Mouse (Mus musculus): ENCODE measurements around the gene Rab29.
A peak's percentile ranks its signal among the peaks of the same experiment; 100 is the strongest.
"Not testable (repeated sequence)": the region's sequence is repeated elsewhere in the genome, so short reads cannot be mapped to it uniquely, and the experiment has no call there.

The Rab29 gene

DNA sequence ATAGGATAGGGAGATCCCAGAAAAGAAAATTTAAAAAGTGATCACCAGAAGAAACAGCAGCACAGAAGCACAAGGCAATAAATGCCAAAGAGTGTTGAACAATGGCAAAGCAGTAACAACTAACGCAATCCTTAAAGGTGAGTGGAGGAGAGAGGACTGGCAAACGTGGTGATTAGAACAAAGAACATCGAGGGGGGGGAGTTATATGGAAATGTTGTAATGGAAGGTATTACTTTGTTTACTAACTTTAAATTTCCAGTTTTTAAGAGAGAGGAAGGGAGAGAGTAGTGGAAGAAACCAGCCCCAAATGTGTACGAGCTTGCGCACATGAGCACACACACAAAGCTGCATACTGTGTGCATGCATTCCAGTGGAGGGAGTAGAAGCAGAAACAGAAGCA is 1.4 kb upstream of the Rab29 start:
- no peak for DNase-seq (ENCODE audit: low spot score)

DNA sequence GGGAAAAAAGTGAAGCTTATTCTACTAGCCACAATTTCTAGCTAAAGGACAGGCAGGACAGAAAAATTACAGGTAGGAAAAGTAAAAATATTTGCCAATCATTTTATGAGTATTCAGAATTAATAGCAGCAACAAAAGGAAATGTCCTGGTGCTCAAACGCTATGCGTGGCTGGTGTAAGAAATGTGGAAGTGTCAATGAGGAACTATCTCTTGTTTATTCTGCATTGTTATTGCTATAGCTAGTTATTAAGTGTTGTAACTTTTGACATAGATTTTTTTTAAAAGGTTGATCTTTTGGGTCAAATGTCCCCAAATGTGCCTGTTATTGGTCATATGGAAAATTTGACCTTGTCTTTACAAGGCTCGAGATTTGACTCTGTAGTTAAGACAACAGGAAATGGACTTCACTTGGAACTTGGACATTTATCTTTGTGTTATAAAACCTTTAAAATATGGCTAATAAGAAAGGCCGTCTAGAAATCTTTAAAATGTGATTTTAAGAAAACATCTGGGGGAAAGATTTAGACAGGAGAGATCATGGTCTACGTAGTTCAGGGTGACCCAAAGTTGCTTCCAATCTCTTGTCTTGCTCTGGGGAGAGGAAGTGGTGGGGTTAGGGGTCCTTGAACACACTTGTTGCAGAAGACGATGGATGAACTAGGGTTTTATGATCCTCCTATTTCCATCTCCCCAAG is 572 bp upstream of the Rab29 start:
- no peak for DNase-seq (ENCODE audit: low spot score)

DNA sequence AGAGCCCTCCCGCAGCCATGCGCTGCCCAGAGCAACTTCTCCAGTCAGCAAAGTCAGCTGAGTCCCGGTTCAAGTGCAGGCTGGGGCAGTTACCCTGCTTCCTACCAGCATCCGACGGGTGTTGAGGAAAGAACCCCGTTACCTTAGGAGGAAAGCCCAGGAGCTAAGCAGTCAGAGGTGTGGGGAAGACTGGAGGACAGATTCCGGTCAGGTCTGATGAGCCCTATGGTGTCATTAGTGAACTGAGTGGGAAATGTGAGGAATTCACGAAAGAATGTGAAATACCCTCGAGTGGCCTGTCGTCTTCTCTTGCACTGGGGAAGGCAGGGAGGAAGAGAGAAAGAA is 894 bp downstream of the Rab29 start:
- DNase-seq (ENCODE audit: low spot score) = no peak

DNA sequence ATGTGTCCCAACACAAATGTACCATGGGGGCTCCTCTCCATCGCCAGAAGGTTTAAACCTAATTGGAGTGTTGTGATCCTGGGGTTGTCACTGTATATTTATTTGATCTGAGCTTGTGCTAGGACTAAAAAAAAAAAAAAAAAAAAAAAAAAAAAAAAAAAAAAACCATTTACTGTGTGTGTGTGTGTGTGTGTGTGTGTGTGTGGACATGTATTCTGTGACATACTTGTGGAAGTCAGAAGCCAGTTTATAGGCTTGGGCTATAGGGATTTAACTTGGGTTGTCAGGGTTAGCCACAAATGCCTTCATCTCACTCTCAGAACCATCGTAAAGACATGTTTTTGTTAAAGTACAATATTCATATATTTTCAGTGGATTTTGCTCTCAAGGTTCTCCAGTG is 2.5 kb downstream of the Rab29 start:
- DNase-seq (ENCODE audit: low spot score) = no peak

DNA sequence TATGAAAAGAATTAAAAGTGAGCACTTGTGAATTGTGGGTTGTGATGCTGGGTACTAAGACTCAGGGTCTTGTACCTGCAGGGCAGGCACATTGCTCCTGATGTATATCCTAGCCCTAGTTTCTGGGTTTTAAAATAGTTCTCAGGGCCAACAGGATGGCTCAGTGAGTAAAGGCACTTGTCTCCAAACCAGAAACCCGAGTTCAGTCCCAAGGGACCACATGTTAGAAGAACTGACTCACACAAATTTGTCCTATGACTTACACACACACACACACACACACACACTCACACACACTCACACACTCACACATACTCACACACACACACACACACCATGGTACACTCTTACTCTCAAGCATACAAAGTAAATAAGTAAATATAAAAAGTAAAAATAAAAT is 5.8 kb downstream of the Rab29 start:
- DNase-seq (ENCODE audit: low spot score) = no peak

DNA sequence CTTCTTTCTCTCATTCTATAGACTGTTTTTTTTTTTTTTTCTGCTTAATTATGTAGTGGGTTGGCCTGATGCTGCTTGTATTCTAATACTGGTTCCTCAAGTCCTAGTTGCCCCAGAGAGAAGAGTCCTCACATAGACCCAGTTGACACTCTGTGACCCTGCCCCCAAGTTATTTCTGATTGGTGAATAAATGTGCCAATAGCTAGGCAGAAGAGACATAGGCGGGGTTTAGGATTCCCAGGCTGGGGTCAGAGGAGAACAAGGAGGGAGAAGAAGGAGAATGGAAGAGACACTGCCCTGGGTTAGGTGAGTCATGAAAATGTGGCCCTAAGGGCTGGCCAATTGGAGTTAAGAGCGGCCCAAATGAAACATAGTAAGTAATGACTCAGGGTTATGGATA is 12.8 kb downstream of the Rab29 start:
- no peak for DNase-seq (ENCODE audit: low spot score)

DNA sequence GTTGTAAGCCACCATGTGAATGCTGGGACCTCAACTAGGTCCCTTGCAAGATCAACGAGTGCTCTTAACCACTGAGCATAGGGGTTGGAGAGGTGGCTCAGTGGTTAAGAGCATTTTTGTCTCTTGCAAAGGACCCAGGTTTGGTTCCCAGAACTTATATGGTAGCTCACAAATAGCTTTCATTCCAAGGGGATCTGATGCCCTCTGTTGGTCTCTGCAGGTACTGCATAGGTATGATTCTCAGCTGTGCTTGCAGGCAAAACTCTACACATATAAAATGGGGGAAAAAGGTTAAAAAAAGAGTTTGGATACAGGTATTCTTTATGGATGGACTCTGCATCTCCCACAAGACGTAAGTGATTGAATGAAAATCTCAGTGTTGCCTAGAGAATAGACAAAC is 15.8 kb downstream of the Rab29 start:
- DNase-seq (ENCODE audit: low spot score) = no peak

DNA sequence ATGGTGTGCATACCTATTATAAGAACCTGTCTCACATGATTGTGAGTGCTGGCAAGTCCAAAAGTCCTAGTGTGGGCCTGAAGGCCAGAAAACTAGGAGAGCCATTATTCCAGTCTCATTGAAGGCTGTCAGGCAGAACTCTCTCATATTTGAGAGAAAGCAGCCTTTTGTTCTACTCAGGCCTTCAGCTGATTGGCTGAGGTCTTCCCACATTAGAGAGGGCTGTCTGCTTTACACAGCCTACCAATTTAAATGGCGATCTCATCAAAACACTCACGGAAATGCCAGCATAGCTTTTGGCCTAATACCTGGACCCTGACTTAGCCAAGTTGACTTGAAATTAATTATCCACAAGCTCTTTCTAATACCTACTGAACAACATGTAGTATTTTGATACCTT is 19.1 kb downstream of the Rab29 start:
- no peak for DNase-seq (ENCODE audit: low spot score)

DNA sequence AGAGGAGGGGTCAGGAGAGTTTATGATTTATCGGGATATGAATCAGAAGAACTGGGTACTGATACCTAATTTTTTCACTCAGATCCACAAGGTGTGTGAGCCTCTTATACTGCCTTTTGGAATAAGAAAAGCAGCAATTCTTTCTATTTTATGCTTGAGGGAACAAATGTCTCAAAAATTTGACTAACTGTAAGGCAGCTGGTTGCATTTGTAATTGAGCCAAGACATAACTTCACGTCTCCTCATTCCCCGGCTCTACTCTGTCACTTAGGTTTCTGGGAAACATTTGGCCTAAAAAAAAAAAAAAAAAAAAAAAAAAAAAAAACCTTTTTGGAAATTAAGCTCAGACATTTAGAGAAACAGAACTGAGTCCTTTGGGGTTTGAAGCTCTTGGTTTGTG is 19.6 kb downstream of the Rab29 start:
- no peak for DNase-seq (ENCODE audit: low spot score)

DNA sequence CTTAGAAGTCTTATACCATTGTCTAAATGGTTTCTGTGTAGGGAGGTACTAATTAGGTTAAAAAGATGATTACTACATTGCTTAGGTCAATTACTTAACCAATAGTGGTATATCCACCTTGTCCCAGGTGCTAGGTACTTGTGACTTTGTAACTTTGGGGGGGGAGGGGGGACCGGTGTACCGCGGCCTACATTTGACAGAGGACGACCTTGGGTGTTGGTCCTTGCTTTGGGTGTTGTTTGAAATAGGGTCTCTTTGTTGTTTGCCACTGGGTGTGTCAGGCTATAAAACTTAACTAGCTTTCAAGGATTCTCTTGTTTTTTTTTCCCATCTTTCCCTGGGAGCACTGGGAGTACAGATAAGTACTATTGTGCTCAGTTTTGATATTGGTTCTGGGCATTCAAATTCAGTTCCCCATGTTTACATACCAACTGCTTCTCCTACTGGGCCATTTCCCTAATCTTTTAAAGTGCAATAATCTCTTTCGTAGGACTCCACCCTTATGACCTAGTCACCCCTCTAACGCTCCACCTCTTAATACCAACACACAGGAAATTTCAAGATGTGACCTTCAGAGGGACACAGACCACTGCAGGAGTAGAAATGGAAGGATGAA is 23.1 kb downstream of the Rab29 start:
- DNase-seq (ENCODE audit: low spot score) = no peak

DNA sequence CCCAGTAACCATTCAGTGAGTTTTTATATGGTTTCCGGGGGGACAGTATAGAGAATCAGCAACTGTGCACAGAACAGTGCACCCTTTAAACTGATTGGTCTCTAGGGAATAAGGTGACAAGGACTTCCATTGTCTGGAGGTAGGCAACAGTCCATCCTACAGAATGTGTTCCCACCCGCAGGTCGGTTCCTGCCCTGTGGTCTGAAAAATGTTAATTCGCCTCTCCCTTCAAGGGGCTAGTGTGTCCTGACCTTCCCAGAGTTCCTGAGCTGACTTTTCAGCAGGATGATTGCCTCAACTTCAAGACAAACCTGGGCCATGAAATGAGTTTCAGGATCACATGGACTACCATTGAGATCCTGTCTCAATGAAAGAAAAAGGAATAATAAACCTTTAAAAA is 24.4 kb downstream of the Rab29 start:
- DNase-seq (ENCODE audit: low spot score) = no peak

DNA sequence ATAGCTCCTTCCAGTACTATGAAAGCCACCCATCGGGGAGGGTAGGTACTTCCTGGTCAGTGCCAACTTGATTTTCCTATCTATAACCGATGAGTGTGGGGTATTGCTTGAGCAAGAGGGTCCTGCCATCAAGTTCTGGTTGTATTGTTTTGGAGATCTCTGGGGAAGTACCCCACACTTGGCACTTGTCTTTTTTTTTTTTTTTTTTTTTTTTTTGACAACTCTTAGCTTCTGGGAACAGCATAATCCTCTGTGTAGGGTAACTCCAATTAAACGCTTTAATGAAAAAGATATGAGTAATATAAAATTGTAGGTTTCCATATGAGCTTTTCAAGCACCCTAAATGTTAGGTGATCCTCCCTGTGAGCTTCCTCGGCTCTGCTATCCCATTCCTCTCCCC is 35.7 kb downstream of the Rab29 start:
- no peak for DNase-seq (ENCODE audit: low spot score)

DNA sequence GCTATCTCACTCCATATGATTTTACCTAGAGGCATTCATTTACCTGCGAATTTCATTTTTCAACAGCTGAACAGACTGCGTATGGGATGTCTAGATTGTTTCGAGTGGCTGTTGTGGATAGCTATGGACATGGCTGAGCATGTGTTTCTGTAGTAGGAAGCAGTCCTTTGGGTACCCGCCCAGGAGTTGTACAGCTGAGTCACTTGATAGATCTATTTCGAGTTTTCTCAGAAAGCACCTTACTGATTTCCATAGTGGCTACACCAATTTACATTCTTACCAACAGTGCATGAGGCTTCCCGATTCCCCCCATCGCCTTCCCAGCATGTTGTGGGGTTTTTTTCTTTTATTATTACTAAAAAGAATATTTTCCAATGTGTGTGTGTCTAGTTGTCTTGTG is 36.2 kb downstream of the Rab29 start:
- no peak for DNase-seq (ENCODE audit: low spot score)

DNA sequence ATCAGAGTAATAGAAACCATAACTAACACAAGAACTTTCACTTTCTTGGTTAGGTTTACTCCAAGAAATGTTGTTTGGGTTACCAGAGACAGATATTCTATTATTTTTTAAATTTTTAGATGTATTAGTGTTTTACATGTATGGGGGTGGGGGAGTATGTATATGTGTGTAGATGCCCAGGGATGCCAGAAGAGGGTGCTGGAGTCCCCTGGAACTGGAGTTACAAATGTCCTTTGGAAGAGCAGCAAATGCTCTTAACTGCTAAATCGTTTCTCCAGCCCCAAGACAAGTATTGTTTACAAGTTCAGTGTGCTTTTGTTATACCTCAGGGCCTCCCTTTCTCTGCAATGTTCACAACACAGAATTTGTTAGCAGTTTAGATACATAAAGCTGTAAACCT is 38.5 kb downstream of the Rab29 start:
- DNase-seq (ENCODE audit: low spot score) = no peak

DNA sequence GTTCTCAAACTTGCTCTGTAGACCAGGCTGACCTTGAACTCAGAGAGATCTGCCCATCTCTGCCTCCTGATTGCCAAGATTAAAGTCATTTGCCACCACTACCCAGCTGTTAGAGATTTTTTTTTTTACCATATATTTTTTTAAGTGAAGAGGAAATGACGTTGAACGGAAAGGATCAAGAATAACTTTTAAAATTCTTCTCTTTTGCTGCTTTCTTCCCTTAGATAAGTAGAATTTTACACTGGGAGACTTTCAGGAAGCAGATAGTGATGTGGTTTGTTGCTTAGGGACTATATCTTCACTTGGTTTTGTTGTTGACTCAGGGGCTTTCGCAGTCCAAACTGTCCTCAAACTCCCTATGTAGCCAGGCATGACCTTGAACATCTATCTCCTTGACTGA is 41.4 kb downstream of the Rab29 start:
- DNase-seq (ENCODE audit: low spot score) = no peak

DNA sequence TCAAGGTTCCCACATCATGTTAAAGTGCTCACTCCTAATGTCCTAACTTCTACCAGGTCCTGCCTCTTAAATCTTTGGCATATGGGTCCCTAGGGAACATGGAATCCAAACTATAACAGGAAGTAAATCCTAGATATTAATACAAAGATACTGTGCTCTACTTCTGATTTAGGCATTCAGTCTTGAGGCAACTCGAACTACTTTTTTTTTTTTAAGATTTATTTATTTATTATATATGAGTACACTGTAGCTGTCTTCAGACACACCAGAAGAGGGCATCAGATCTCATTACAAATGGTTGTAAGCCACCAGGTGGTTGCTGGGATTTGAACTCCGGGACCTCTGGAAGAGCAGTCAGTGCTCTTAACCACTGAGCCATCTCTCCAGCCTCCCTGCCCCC is 42.2 kb downstream of the Rab29 start:
- not testable (repeated sequence) for DNase-seq (ENCODE audit: low spot score)

DNA sequence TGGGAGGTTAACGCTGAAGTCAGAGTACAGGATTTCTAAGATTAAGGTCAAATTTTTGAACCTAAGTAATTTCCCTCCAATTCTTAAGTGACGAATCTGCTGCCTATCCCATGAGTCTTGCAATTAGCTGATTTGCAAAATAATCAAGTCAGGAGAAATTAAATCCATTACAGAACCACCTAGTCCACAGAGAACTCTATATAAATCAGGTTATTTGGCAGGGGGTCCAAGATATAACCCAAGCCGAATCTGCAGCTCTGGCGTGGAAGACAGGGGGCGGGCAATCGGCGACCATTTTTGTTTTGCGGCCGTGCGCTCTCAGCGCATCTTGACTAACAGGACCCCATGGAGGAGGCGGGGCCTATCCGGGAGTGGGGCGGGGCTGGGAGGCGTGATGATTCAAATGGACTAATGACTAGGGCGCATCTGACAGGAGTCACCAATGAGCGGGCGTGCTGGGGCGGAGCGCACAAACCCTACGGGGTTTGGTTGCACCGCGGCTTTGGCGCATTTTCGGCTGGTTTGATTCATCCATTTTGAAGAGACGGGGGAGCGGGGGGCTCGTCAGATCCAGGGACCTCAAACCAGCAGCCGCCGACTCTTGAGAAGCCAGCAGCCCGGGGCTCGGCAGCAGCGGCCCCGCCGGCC is 43.1 kb downstream of the Rab29 start, which contains the start of gene Nucks1:
TSS of gene Nucks1 (plus strand) at position 534 of the 648 bp plus-strand sequence.
- DNase-seq (ENCODE audit: low spot score) = peak; percentile 99

DNA sequence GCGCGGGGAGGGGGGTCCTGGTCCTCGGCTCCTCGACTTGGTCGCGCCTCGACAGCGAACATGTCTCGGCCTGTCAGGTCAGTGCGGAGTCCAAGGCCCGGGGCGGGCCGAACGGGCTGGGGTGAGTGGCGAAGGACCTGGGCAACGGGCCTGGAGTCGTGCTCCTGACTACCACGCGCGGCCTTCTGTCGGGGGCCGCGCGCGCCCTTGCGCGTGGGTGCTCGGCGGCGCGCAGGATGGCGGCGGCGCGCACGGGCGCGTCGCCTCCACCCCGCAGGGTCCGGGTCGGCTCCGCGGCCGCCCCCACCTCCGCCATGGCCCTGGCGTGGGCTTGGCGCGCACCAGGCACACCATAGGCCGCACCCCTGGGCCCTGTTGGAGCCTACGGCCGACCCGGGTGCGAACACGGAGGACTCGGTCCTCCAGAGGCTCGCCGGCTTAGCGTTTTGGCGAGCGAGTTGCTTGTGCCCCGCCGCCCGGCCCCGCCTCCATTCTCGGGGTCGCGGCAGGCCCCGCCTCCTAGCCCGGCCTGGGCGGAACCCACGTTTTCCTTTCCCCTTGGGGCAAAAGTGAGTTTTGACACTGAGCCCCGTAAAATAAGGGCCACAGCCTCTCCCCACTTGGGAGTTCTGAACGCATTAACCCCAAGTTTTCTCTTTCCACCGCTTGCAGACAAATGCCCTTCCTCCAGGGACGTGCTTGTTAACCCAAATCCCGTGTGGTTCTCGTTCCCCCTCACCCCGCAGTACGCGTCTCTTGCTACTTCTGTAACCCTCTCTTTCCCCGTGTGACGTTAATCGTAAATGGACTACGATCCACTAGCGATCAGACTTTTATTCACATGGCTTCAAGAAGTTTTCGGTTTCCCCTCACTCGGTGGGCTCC is 43.9 kb downstream of the Rab29 start:
- DNase-seq (ENCODE audit: low spot score) = peak; percentile 64

DNA sequence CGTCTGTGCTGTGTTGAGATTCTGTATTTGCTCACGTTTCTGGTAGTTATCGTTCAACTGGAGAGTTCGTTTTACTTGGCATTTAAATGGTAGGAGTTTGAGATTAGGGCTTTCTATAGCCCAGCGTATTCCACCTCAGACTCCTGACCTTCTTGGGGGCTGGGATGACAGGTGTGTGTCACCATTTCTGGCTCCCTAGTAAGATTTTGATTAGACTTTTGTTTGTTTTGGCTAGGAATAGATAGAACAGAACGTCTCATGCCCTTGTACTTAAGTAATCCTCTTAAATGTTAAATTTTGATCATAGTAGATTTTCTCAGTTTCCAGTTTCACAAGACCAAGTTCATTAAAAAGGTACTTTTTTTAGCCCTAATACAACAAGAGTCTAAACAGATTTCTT is 50.6 kb downstream of the Rab29 start:
- DNase-seq (ENCODE audit: low spot score) = no peak

DNA sequence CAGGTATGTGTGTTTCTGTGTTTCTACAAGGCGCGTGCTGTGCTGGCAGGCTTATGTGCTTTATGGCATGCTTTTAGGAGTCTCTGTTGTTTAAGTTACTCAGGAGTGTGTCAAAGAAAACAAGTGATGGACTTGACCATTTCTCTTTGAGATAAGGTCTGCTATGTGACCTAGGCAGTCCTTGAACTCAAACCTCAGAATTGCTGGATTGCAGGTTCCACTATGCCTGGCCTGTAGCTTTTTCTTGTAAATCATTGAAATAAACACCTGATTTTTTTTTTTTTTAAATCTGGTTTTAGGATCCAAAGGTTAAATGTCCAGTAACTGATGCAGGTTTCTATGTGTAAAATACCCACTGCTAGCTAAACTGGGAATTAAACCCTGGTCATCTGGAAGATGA is 52.0 kb downstream of the Rab29 start:
- DNase-seq (ENCODE audit: low spot score) = no peak

DNA sequence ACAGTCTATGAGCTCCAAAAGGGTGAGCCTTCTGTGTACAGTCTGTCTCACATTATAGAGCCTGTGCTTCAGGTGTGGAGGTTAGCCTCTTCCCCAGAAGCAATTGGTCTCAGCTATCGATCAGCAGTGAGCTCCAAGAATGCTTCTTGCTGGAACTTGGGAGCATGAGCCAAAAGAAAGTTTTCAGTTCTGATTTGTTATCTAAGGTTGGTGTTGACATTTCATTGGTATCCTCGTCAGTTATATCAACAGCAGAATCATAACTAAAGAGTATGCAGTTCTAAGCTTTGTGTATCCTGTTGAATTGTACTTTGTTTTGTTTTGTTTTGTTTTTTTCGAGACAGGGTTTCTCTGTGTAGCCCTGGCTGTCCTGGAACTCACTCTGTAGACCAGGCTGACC is 55.1 kb downstream of the Rab29 start:
- DNase-seq (ENCODE audit: low spot score) = no peak

Data from layer of hippocampus, adult 11-12 months (tissue).